Comparison of ENCODE assay signal across 25 mouse cellular contexts in genomic region chr11:25872983-25873382, GRCm38 (mm10).
DNase-seq lines count a peak whose midpoint lies in the region; ATAC-seq and TF ChIP-seq lines count a peak whose summit lies in the region.
"Had no signal": no experiment of that assay in that cellular context is flagged by ENCODE, and none has a peak within 500 bp of the region (broad histone marks: within the 10 kb centered on the region; RNA-seq: fewer than 3 reads in every experiment).

No protein-coding gene starts in this region.

- peaks cover 27% of the 10 kb centered on the region for H3K4me1 ChIP-seq in forebrain, embryonic 13.5 days
- H3K4me1 ChIP-seq in forebrain, embryonic 10.5 days = peaks cover 26% of the 10 kb centered on the region
- peaks cover 16% of the 10 kb centered on the region for H3K4me1 ChIP-seq in forebrain, embryonic 14.5 days (ENCODE audit: control insufficient read depth, insufficient read depth, low read length)
- H3K4me1 ChIP-seq in forebrain, postnatal 0 days (ENCODE audit: insufficient read depth) = peaks cover 9% of the 10 kb centered on the region; the same call in 1 of the 2 replicates
- H3K4me1 ChIP-seq: embryonic facial prominence, embryonic 13.5 days had no signal

- peak; percentile 61 for ATAC-seq in forebrain, embryonic 13.5 days
- peak; percentile 54 for ATAC-seq in forebrain, embryonic 14.5 days
- ATAC-seq in forebrain, postnatal 0 days = peak; percentile 42; the same call in 1 of the 2 replicates
- ATAC-seq: intestine, postnatal 0 days had no signal

- no peaks in the 10 kb centered on the region for H3K9me3 ChIP-seq in forebrain, embryonic 13.5 days (replicated peaks)
- no peaks in the 10 kb centered on the region for H3K9me3 ChIP-seq in forebrain, embryonic 10.5 days
- no peaks in the 10 kb centered on the region for H3K9me3 ChIP-seq in forebrain, embryonic 14.5 days (replicated peaks; ENCODE audit: control insufficient read depth, low read length)
- H3K9me3 ChIP-seq in forebrain, postnatal 0 days (ENCODE audit: low read length) = no peaks in the 10 kb centered on the region
- H3K9me3 ChIP-seq: embryonic facial prominence, embryonic 10.5 days; embryonic facial prominence, embryonic 13.5 days; G1E; hindbrain, embryonic 12.5 days; hindbrain, embryonic 15.5 days had no signal

- DNase-seq in forebrain, embryonic 10.5 days (ENCODE audit: extremely low spot score, low spot score) = no peak
- peak; percentile 77 for DNase-seq in forebrain, embryonic 14.5 days (ENCODE audit: low spot score)
- DNase-seq in forebrain, postnatal 0 days = no peak
- no peak for DNase-seq in cerebellum, postnatal 25 days
- DNase-seq in layer of hippocampus, adult 9-11 months = no peak
- no peak for DNase-seq in lung, postnatal 36 days
- DNase-seq: adrenal gland, adult 2 months; adrenal gland, postnatal 14 days; B cell, adult 2 months; cerebellum, adult 11-12 months; cerebellum, adult 9-11 months; cerebellum, postnatal 36 days; gastrocnemius, adult 2 months; gastrocnemius, postnatal 14 days; heart, adult 11 months had no signal

- H3K4me3 ChIP-seq in forebrain, embryonic 13.5 days = no peak overlapping the region
- H3K4me3 ChIP-seq in forebrain, embryonic 10.5 days = no peak overlapping the region
- no peak overlapping the region for H3K4me3 ChIP-seq in forebrain, embryonic 14.5 days (ENCODE audit: low read depth, low read length)
- no peak overlapping the region for H3K4me3 ChIP-seq in forebrain, postnatal 0 days (ENCODE audit: low read depth, low read length)
- H3K4me3 ChIP-seq: embryonic facial prominence, embryonic 10.5 days; embryonic facial prominence, embryonic 13.5 days; erythroblast, embryonic 14.5 days; gastrocnemius, adult 2 months; hindbrain, embryonic 12.5 days; hindbrain, embryonic 15.5 days had no signal

- H3K27me3 ChIP-seq in forebrain, embryonic 13.5 days = no peaks in the 10 kb centered on the region
- H3K27me3 ChIP-seq in forebrain, embryonic 10.5 days (ENCODE audit: poor library complexity, severe bottlenecking) = no peaks in the 10 kb centered on the region
- no peaks in the 10 kb centered on the region for H3K27me3 ChIP-seq in forebrain, embryonic 14.5 days (replicated peaks; ENCODE audit: control insufficient read depth, insufficient read depth, low read length)
- no peaks in the 10 kb centered on the region for H3K27me3 ChIP-seq in forebrain, postnatal 0 days (ENCODE audit: insufficient read depth, low read length)
- H3K27me3 ChIP-seq: CH12.LX; embryonic facial prominence, embryonic 13.5 days; hindbrain, embryonic 12.5 days; hindbrain, embryonic 15.5 days had no signal

- no peak for TF ChIP-seq CTCF in forebrain, postnatal 0 days (IDR thresholded peaks at IDR 0.05; ENCODE audit: low read depth)

- H3K4me2 ChIP-seq in forebrain, embryonic 13.5 days = no peak overlapping the region
- no peak overlapping the region for H3K4me2 ChIP-seq in forebrain, embryonic 14.5 days (ENCODE audit: low read length)
- no peak overlapping the region for H3K4me2 ChIP-seq in forebrain, postnatal 0 days (ENCODE audit: low read depth)
- H3K4me2 ChIP-seq: embryonic facial prominence, embryonic 13.5 days; heart, embryonic 11.5 days; hindbrain, embryonic 12.5 days; hindbrain, embryonic 15.5 days had no signal

- H3K27ac ChIP-seq in forebrain, embryonic 13.5 days = no peak overlapping the region; the same call in 1 of the 2 replicates
- H3K27ac ChIP-seq in forebrain, embryonic 10.5 days = no peak overlapping the region
- no peak overlapping the region for H3K27ac ChIP-seq in forebrain, embryonic 14.5 days (ENCODE audit: low read depth, low read length)
- H3K27ac ChIP-seq in forebrain, postnatal 0 days (ENCODE audit: low read depth, low read length) = no peak overlapping the region
- H3K27ac ChIP-seq: embryonic facial prominence, embryonic 10.5 days; embryonic facial prominence, embryonic 13.5 days; gastrocnemius, adult 2 months; hindbrain, embryonic 12.5 days had no signal

- H3K9ac ChIP-seq in forebrain, embryonic 13.5 days = no peak overlapping the region
- H3K9ac ChIP-seq in forebrain, embryonic 14.5 days (ENCODE audit: low read length) = no peak overlapping the region
- H3K9ac ChIP-seq in forebrain, postnatal 0 days = no peak overlapping the region
- H3K9ac ChIP-seq: embryonic facial prominence, embryonic 13.5 days; hindbrain, embryonic 12.5 days; hindbrain, embryonic 15.5 days had no signal

- no peaks in the 10 kb centered on the region for H3K36me3 ChIP-seq in forebrain, embryonic 13.5 days (ENCODE audit: poor library complexity, severe bottlenecking)
- no peaks in the 10 kb centered on the region for H3K36me3 ChIP-seq in forebrain, embryonic 10.5 days (replicated peaks)
- no peaks in the 10 kb centered on the region for H3K36me3 ChIP-seq in forebrain, embryonic 14.5 days (ENCODE audit: control insufficient read depth, insufficient read depth, low read length)
- no peaks in the 10 kb centered on the region for H3K36me3 ChIP-seq in forebrain, postnatal 0 days (ENCODE audit: insufficient read depth)
- H3K36me3 ChIP-seq: embryonic facial prominence, embryonic 10.5 days; embryonic facial prominence, embryonic 13.5 days; G1E; hindbrain, embryonic 12.5 days; hindbrain, embryonic 15.5 days had no signal
